Mouse (Mus musculus): Measurements from ENCODE around the gene Ulk2. TPM values are rescaled to one million over a fixed set of nuclear protein-coding genes. Genes with fewer than 3 reads are reported as not detected.

Ulk2 gene
- total and polyA plus RNA-seq, 3 experiments = 7.9 to 10.5 (median 9.3) TPM

- in situ Hi-C loops (cut with MboI; ENCODE audit: low pct_ligation_motif_present, low pct_unique_long_range_greater_than_20kb, low sequenced_read_pairs) (no loop called here), dilution Hi-C loops (cut with MboI; ENCODE audit: extremely low pct_ligation_motif_present, extremely low pct_unique_long_range_greater_than_20kb, low sequenced_read_pairs) (no loop called here)
- no peak overlapping the region for H3K27ac ChIP-seq (ENCODE audit: insufficient read depth, low read depth)
- no peak overlapping the region for H3K9ac ChIP-seq (ENCODE audit: insufficient read depth, low read depth)
- TF ChIP-seq ZMIZ1 (IDR thresholded peaks at IDR 0.05; ENCODE audit: low read depth, low read length) = no peak
- no peak for TF ChIP-seq RCOR1 (conservative IDR thresholded peaks at IDR 0.05; ENCODE audit: low read depth, low read length)
- TF ChIP-seq MAFK (IDR thresholded peaks at IDR 0.05; ENCODE audit: insufficient replicate concordance, low read length) = no peak
- no peak for TF ChIP-seq ZKSCAN1 (IDR thresholded peaks at IDR 0.05; ENCODE audit: borderline replicate concordance, low read depth, low read length)
- no peak for TF ChIP-seq TCF12 (IDR thresholded peaks at IDR 0.05; ENCODE audit: low read depth, low read length)
- TF ChIP-seq BHLHE40 (IDR thresholded peaks at IDR 0.05; ENCODE audit: low read depth, low read length) = no peak
- no peak for TF ChIP-seq CHD1 (IDR thresholded peaks at IDR 0.05; ENCODE audit: low read depth, low read length)
- no peak for TF ChIP-seq GABPA (IDR thresholded peaks at IDR 0.05; ENCODE audit: insufficient replicate concordance, low read depth, low read length)
- no peak for TF ChIP-seq ZNF384 (IDR thresholded peaks at IDR 0.05; ENCODE audit: low read depth, low read length)
- TF ChIP-seq KAT2A (IDR thresholded peaks at IDR 0.05; ENCODE audit: insufficient replicate concordance, low read length) = no peak
- TF ChIP-seq ZC3H11A (IDR thresholded peaks at IDR 0.05; ENCODE audit: low read depth, low read length) = no peak
- no peak for TF ChIP-seq EP300 (IDR thresholded peaks at IDR 0.05; ENCODE audit: low read length)
- no peak for TF ChIP-seq UBTF (IDR thresholded peaks at IDR 0.05; ENCODE audit: low read depth, low read length)
- TF ChIP-seq IRF4 (IDR thresholded peaks at IDR 0.05; ENCODE audit: low read depth, low read length) = no peak
- no peak for TF ChIP-seq JUN (IDR thresholded peaks at IDR 0.05; ENCODE audit: insufficient read depth, low read depth, low read length)
- no peak for TF ChIP-seq SMC3 (IDR thresholded peaks at IDR 0.05; ENCODE audit: low read depth, low read length)
- TF ChIP-seq MXI1 (IDR thresholded peaks at IDR 0.05; ENCODE audit: low read depth, low read length) = no peak
- TF ChIP-seq PAX5 (IDR thresholded peaks at IDR 0.05; ENCODE audit: low read length) = no peak
- peaks cover 0 to 16% of the 10 kb centered on the region in 2 experiments; a peak in 2 of 4 replicates for H3K4me1 ChIP-seq (ENCODE audit: control insufficient read depth in 1 of 2, insufficient read depth in 2 of 2)
- H3K4me3 ChIP-seq (replicated peaks in 1 of 3; ENCODE audit: low read depth in 2 of 3, low read length in 2 of 3, poor library complexity in 1 of 3) = no peak overlapping the region
- H3K79me2 ChIP-seq (replicated peaks; ENCODE audit: control insufficient read depth, extremely low read depth, insufficient read depth, poor library complexity, severe bottlenecking) = no peaks in the 10 kb centered on the region
- no peak for DNase-seq (ENCODE audit: extremely low read depth)
- no peaks in the 10 kb centered on the region for H3K9me3 ChIP-seq (replicated peaks; ENCODE audit: low read length)
- peaks cover 65 to 87% of the 10 kb centered on the region in 2 experiments for H3K36me3 ChIP-seq (replicated peaks in 1 of 2; ENCODE audit: control insufficient read depth in 1 of 2, insufficient read depth in 1 of 2, low read length in 1 of 2)
- H3K4me2 ChIP-seq (ENCODE audit: insufficient read depth, low read depth, poor library complexity, severe bottlenecking) = no peak overlapping the region
- H3K27me3 ChIP-seq (replicated peaks) = no peaks in the 10 kb centered on the region
These were observed 122.2 kb downstream of the Ulk2 start for GRCm38 (mm10) chr11:61732672-61733071.

DNA sequence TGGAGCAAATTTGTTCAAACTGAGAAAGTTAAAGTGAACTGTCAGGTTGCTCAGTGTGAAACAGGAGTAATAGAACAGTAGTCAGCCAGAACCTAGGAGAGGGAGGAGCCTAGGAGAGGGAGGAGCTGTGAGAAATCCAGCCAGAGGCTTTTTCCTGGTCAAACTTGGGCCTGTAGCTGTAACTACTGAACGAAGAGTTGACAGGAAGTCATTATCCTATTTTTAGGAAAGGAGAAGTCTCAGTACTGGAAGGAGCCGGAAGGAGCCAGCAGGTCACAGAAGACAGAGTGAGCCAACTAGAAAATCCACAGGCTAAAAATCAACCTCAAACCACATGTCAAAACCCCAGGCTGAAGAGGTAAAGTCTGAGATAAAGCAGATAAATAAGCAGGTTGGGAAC is 126.8 kb downstream of the Ulk2 start:
- TF ChIP-seq UBTF (IDR thresholded peaks at IDR 0.05; ENCODE audit: low read depth, low read length) (no peak), SMC3 (IDR thresholded peaks at IDR 0.05; ENCODE audit: low read depth, low read length) (no peak), KAT2A (IDR thresholded peaks at IDR 0.05; ENCODE audit: insufficient replicate concordance, low read length) (no peak)
- peaks cover 44 to 81% of the 10 kb centered on the region in 2 experiments for H3K36me3 ChIP-seq (replicated peaks in 1 of 2; ENCODE audit: control insufficient read depth in 1 of 2, insufficient read depth in 1 of 2, low read length in 1 of 2)
- no peak overlapping the region for H3K9ac ChIP-seq (ENCODE audit: insufficient read depth, low read depth)
- peaks cover 0 to 14% of the 10 kb centered on the region in 2 experiments; a peak in 2 of 4 replicates for H3K4me1 ChIP-seq (ENCODE audit: control insufficient read depth in 1 of 2, insufficient read depth in 2 of 2)
- no peaks in the 10 kb centered on the region for H3K27me3 ChIP-seq (replicated peaks)
- no peaks in the 10 kb centered on the region for H3K9me3 ChIP-seq (replicated peaks; ENCODE audit: low read length)
- dilution Hi-C loops (cut with MboI; ENCODE audit: extremely low pct_ligation_motif_present, extremely low pct_unique_long_range_greater_than_20kb, low sequenced_read_pairs) = no loop called here
- in situ Hi-C loops (cut with MboI; ENCODE audit: low pct_ligation_motif_present, low pct_unique_long_range_greater_than_20kb, low sequenced_read_pairs) = loop anchor here (10.0 kb wide), 1 partner anchor 373 kb away; no protein-coding TSS in a partner anchor
- H3K4me2 ChIP-seq (ENCODE audit: insufficient read depth, low read depth, poor library complexity, severe bottlenecking) = no peak overlapping the region
- H3K79me2 ChIP-seq (replicated peaks; ENCODE audit: control insufficient read depth, extremely low read depth, insufficient read depth, poor library complexity, severe bottlenecking) = no peaks in the 10 kb centered on the region
- H3K4me3 ChIP-seq (replicated peaks in 1 of 3; ENCODE audit: low read depth in 2 of 3, low read length in 2 of 3, poor library complexity in 1 of 3) = no peak overlapping the region
- DNase-seq (ENCODE audit: extremely low read depth) = no peak
- H3K27ac ChIP-seq (ENCODE audit: insufficient read depth, low read depth) = no peak overlapping the region

Other genes starting within 250 kb of the Ulk2 start
- gene Grap, start 201.8 kb downstream of the Ulk2 start, total RNA-seq (2012; rRNA removed) = 379 and 412 TPM in 2 replicates
- 264 and 274 TPM in 2 replicates for gene Grap, start 201.8 kb downstream of the Ulk2 start, total RNA-seq (2014; rRNA removed)
- gene Grap, start 201.8 kb downstream of the Ulk2 start, polyA plus RNA-seq (2012; ENCODE audit: insufficient read length, low read depth) = 280 and 294 TPM in 2 replicates
- gene Fam83g, start 171.0 kb downstream of the Ulk2 start, total RNA-seq (2012; rRNA removed) = 50.4 and 63.7 TPM in 2 replicates
- gene Fam83g, start 171.0 kb downstream of the Ulk2 start, total RNA-seq (2014; rRNA removed) = 17.2 and 19.2 TPM in 2 replicates
- gene Fam83g, start 171.0 kb downstream of the Ulk2 start, polyA plus RNA-seq (2012; ENCODE audit: insufficient read length, low read depth) = 17.8 and 19.1 TPM in 2 replicates
- 0.55 and 1.4 TPM in 2 replicates for gene Slc5a10, start 134.2 kb downstream of the Ulk2 start, total RNA-seq (2012; rRNA removed)
- gene Slc5a10, start 134.2 kb downstream of the Ulk2 start, total RNA-seq (2014; rRNA removed) = 0.61 and 0.70 TPM in 2 replicates
- gene Slc5a10, start 134.2 kb downstream of the Ulk2 start, polyA plus RNA-seq (2012; ENCODE audit: insufficient read length, low read depth) = 1.3 and 1.6 TPM in 2 replicates
- 67.5 and 69.3 TPM in 2 replicates for gene Prpsap2, start 93.0 kb downstream of the Ulk2 start, total RNA-seq (2012; rRNA removed)
- gene Prpsap2, start 93.0 kb downstream of the Ulk2 start, total RNA-seq (2014; rRNA removed) = 150 and 157 TPM in 2 replicates
- gene Prpsap2, start 93.0 kb downstream of the Ulk2 start, polyA plus RNA-seq (2012; ENCODE audit: insufficient read length, low read depth) = 81.8 and 85.6 TPM in 2 replicates
- gene Akap10, start 75.2 kb upstream of the Ulk2 start, total RNA-seq (2012; rRNA removed) = 24.1 and 25.6 TPM in 2 replicates
- 37.3 and 38.4 TPM in 2 replicates for gene Akap10, start 75.2 kb upstream of the Ulk2 start, total RNA-seq (2014; rRNA removed)
- gene Akap10, start 75.2 kb upstream of the Ulk2 start, polyA plus RNA-seq (2012; ENCODE audit: insufficient read length, low read depth) = 23.7 and 25.3 TPM in 2 replicates
- gene Specc1, start 101.7 kb upstream of the Ulk2 start, total RNA-seq (2012; rRNA removed) = 15.5 and 16.7 TPM in 2 replicates
- 7.3 and 7.6 TPM in 2 replicates for gene Specc1, start 101.7 kb upstream of the Ulk2 start, total RNA-seq (2014; rRNA removed)
- 18.4 and 18.6 TPM in 2 replicates for gene Specc1, start 101.7 kb upstream of the Ulk2 start, polyA plus RNA-seq (2012; ENCODE audit: insufficient read length, low read depth)